Mouse (Mus musculus): ENCODE results near the gene Rbms3.

The Rbms3 gene

DNA sequence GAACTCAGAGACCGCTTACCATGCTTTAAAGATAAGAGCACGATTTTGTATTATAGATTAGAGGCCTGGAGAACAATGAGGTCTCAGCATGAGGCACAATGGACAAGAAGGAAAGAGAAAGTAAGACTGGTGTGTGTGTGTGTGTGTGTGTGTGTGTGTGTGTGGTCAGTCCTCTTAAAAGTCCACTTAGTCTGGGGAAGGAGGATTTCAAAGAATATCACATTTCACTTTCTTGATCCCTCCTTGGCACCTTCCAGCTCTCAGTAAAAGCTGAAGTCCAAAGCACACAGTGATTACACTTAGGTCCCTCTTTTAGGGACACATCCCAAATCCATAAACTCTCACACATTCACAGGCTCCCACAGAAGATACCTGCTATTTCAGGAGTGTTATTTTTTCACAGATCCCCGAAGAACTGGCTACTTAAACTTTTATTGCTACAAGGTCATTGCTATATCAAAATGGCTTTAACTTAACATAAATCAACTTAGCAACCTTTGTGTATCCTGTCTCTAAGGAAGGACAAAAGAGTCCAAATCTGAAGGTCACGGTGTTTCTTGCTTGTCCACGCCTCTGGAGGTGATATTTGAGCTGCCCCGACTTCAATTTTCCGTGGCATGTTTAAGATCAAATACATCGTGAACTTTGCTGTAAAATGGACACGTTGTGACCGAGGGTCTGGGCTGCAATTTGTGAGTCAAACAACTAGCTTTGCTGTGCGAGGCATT is 880.7 kb downstream of the Rbms3 start:
- DNase-seq (ENCODE audit: low spot score): no peak

DNA sequence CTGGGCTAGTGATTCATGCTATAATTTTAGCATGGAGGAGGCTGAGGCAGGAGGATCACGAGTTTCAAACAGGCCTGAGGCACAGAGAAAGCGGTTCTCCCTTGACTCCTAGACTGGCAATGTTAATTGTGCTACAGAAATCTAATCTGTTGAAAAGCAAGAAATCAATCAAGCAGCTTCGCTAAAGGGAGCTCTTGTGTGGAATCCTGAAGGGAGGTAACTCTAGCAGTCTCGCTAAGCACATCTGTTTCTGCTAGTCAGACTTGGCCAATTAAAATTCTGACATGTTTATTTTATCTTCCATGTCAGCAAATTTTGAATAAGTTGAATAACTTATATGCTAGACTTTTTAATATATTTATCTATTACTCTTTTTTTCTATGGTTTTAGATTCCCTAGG is 881.4 kb downstream of the Rbms3 start:
- no peak for DNase-seq (ENCODE audit: low spot score)

DNA sequence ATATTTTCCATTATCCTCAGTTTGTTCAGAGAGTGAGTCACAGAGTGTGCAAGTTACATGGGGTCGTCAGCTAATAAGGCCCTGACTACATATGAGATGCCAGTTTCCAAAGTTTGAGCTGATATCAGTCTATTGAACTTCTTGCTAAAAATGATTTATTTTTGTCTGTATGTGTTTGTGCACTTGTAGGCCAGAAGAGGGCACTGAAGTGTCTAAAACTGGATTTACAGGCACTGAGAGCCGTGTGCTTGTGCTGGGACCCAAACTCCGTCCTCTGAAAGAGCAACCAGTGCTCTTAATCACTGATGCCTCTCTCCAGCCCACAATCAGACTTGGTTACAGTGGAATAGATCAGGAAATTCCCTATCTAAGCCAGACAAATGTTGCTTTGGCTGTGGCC is 882.8 kb downstream of the Rbms3 start:
- DNase-seq (ENCODE audit: low spot score): no peak

DNA sequence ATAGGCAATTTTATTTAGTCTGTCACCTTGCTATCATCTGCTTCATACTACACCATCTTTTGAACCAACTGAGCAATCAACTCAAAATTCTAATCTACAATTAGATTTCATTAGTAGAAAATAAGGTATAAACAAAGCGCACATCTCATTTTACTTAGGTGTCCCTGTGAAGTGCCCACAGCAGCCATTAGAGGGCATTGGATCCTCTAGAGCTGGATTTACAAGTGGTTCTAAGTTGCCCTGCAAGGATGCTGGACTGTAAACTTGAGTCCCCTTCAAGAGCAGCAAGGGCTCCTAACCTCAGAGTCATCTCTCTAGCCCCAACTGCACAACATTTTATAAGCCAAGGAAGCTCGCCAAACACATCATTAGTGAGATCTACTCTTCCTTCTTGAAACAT is 891.9 kb downstream of the Rbms3 start:
- no peak for DNase-seq (ENCODE audit: low spot score)

DNA sequence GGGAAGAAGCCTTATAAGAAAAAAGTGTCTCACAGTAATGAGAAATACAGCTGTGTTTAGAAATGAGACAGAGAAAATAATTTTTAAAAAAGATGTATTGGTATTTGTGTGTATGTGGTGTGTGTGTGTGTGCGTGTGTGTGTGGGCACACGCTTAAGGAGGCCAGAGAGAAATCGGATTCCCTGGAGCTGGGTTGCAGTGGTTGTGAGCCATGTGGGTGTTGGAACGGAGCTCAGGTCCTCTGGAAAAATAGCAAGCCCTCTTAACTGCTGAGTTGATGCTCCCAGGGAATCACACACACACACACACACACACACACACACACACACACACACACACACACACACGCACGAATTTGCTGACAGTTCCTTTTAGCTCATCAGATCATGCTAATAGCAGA is 900.5 kb downstream of the Rbms3 start:
- DNase-seq (ENCODE audit: low spot score): no peak

- DNase-seq (ENCODE audit: low spot score): no peak
These were observed 901.1 kb downstream of the Rbms3 start for GRCm38 (mm10) chr9:116728655-116729054.

- DNase-seq (ENCODE audit: low spot score): no peak
These were observed 901.6 kb downstream of the Rbms3 start for GRCm38 (mm10) chr9:116728093-116728492.

- no peak for DNase-seq (ENCODE audit: low spot score)
These were observed 905.1 kb downstream of the Rbms3 start for GRCm38 (mm10) chr9:116724581-116724980.

- DNase-seq (ENCODE audit: low spot score): no peak
These were observed 926.6 kb downstream of the Rbms3 start for GRCm38 (mm10) chr9:116703119-116703518.

- no peak for DNase-seq (ENCODE audit: low spot score)
These were observed 927.1 kb downstream of the Rbms3 start for GRCm38 (mm10) chr9:116702611-116703010.

DNA sequence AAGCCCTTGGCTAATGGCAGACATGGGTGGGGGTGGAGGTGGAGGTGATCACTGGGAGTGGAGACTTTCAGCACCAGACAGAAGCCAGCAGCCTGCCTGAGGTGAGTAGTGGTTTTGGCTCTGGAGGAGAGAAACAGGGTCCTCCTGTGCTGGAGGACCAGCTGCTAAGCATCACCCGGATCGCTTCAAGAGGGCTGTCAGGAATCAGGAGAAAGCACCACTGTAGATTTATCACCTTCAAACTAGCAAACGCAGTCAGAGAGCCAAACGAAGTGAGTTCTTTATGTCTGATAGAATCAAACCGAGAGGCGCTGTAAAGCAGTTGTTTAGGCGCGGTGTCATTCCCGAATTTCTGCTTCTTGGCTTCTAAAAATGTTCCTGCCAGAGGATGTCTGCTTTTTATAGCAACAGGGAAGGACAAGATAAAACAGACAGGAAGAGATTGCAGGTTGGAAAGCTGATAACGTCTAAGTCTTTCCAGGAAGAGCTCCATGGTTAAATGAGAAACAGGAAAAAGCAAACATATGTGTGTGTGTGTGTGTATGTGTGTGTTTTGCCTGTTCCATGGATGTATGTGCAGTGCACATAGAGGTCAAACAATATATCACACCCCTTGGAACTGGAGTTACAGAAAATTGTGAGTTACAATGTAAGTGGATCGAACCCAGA is 928.1 kb downstream of the Rbms3 start:
- DNase-seq (ENCODE audit: low spot score): no peak

- DNase-seq (ENCODE audit: low spot score): no peak
These were observed 941.1 kb downstream of the Rbms3 start for GRCm38 (mm10) chr9:116688615-116689014.

- DNase-seq (ENCODE audit: low spot score): no peak
These were observed 952.6 kb downstream of the Rbms3 start for GRCm38 (mm10) chr9:116677142-116677541.

DNA sequence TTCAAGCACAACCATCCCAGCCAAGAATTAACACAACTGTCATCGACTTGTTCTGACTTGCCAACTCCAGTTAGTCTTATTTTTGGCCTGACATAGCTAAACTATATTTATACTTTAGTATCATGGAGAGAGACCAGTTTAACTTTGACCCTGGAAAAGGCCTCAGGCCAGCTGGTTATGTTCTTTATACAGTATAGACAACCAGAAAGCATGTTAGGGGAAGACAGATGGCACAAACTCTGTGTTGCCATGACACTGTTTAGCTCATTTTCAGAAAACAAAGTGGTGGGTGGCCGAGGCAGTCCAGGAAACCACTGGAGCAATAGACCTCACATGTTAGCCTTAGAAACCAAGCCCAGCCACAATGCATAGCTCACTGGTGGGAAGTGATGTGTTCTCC is 953.3 kb downstream of the Rbms3 start:
- no peak for DNase-seq (ENCODE audit: low spot score)

- no peak for DNase-seq (ENCODE audit: low spot score)
These were observed 955.5 kb downstream of the Rbms3 start for GRCm38 (mm10) chr9:116674191-116674590.

- no peak for DNase-seq (ENCODE audit: low spot score)
These were observed 968.7 kb downstream of the Rbms3 start for GRCm38 (mm10) chr9:116661026-116661425.

DNA sequence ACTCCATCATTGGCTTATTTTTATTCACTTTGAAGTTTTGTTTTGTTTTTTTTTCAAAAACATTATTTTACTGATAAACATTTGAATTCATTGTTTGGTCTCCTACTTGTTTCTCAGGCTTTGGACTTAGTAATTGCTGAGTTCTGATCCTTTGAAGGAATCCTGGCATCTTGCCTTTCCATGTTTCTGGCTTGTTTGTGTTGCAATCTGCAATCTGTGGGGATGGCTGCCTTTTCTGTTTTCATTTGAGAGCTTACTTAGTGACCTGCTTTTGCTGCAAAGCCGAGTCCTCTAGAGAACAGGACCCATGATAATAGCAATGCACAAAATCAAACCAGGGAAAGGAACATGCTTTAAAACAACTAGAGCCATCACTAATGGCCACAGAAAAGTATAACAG is 969.8 kb downstream of the Rbms3 start:
- no peak for DNase-seq (ENCODE audit: low spot score)

- no peak for DNase-seq (ENCODE audit: low spot score)
These were observed 972.6 kb downstream of the Rbms3 start for GRCm38 (mm10) chr9:116657141-116657540.

GRCm38 (mm10) chr9:116651414-116651813 is 978.3 kb downstream of the Rbms3 start:
- DNase-seq (ENCODE audit: low spot score): no peak

DNA sequence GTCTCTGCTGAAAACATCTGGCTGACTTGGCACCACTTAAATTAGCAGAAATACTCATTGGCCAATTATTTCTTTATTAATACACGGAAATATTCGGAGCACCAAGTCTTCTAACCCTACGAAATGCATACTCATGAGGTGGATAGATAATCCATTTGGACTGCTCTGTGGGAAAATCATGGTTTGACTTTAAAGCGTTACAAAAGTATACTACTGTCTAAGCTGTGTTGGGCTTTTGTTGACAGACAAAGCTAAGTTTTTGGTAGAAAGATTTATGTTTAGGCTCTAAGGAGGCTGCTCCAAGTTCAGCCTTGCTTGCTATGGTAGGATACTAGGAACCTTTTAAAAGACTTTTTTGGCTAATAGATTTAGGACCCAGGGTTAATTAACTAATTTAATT is 979.8 kb downstream of the Rbms3 start:
- DNase-seq (ENCODE audit: low spot score): no peak

DNA sequence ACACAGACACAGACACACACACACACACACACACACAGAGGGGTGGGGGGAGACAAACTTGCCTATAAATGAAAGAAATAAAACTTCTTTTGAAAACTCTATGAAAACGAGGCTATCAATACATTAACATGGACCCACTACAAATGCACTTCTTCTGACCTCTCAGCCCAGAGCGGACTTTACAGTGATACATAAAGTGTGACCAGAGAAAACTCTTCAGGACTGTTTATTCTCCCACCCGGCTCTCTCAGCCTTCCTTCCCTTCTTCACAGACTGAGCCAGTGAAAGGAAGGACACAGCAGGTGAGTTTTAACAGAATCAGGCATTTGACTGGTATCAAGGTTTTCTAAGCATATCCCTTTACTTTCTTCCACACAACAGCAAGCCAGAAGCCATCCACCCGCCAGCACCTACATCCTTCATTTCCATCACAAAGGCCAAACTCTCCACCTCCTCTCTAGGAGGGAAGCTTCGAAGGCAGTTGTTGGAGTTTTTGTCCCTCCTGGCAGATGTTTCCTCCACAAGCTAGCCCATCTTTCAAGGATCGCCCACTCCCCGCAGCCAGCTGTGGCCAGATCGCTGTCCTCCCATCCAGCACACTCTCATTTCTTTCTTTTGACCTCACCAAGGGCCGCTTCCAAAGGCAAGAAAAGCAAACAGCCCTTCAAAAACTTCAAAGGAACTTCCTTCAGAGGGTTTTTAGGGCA is 980.5 kb downstream of the Rbms3 start:
- DNase-seq (ENCODE audit: low spot score): no peak

DNA sequence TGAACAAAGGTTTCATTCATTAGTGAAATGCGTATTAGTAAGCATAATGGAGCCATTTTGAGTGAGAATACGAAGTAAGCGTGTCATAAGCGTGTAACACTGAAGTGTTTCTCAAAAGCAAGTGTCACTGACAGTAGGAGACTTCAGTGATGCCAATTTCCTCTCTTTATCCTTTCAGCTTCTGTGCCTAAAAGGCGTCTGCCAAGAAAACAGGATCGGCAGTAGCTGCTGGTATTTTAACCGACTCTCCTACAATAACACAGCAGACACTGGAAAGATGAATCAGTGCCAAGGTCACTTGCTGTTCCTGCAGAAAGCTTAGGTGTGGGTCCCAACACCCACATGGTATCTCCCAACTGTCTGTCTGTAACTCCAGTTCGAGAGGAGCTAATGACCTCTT is 985.1 kb downstream of the Rbms3 start:
- DNase-seq (ENCODE audit: low spot score): no peak

DNA sequence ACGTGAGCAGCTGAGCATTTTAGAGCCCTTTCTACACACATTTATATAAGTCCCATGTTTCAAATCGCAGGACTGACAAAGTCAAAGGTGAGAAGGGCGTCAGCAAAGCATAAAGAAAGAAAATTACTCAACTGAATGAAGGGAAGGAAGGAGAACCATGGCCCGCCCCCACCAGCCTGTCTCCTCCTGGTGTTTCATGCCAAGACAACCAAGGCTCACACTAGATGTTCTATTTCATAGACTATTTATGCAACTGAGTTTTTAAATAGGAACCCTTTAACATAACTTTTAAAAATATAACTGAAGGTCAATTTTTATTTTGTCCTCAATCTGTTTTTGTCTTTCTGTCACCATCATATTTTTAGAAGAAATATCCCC is 989.4 kb downstream of the Rbms3 start:
- no peak for DNase-seq (ENCODE audit: low spot score)
